Mouse (Mus musculus) CH12.LX (cell line): ENCODE results near the gene Slc7a11. TPM values are rescaled to one million over a fixed set of nuclear protein-coding genes. Genes with fewer than 3 reads are reported as not detected.

Experiments used
- DNase-seq: peaks from one replicate; pipeline ENCODE4 v3.0.0-alpha.2; 2013; ENCODE audit errors: extremely low read depth
- H3K27ac ChIP-seq: 2 replicates; pipeline ENCODE4 v1.5.1; 2012; ENCODE audit warnings: low read depth, mild to moderate bottlenecking, control low read depth, moderate library complexity; ENCODE audit not compliant: insufficient read depth
- H3K27me3 ChIP-seq: replicated peaks from 2 replicates; pipeline ENCODE3; 2012; ENCODE audit warnings: inconsistent platforms
- H3K36me3 ChIP-seq, 2 experiments: replicated peaks in 1 of 2; 2 replicates each; pipeline versions ENCODE3 to v1.6.1; 2012; ENCODE audit warnings: inconsistent platforms in 1 of 2, low read length in 1 of 2, mild to moderate bottlenecking in 1 of 2, mixed read lengths in 1 of 2, moderate library complexity in 1 of 2; ENCODE audit not compliant: control insufficient read depth in 1 of 2, insufficient read depth in 1 of 2
- H3K4me1 ChIP-seq, 2 experiments: 2 replicates each; pipeline ENCODE4 v1.6.1; 2012; ENCODE audit warnings: inconsistent platforms in 1 of 2, moderate library complexity in 1 of 2; ENCODE audit not compliant: insufficient read depth in 2 of 2, control insufficient read depth in 1 of 2
- H3K4me2 ChIP-seq: 2 replicates; pipeline ENCODE4 v1.6.1; 2012; ENCODE audit warnings: low read depth, mild to moderate bottlenecking, control low read depth; ENCODE audit not compliant: poor library complexity, insufficient read depth, severe bottlenecking
- H3K4me3 ChIP-seq, 3 experiments: fragments of 150-350 bp in 1 of 3; sonication (generic) in 1 of 3; replicated peaks in 1 of 3; 2 replicates each; pipeline versions ENCODE3 to v1.5.1; 2011 to 2012; ENCODE audit warnings: low read depth in 2 of 3, low read length in 2 of 3, mild to moderate bottlenecking in 2 of 3, moderate library complexity in 2 of 3, control low read depth in 1 of 3, improper control_type of control experiment in 1 of 3, inconsistent platforms in 1 of 3, mixed read lengths in 1 of 3; ENCODE audit not compliant: poor library complexity in 1 of 3
- H3K79me2 ChIP-seq: replicated peaks from 2 replicates; pipeline ENCODE4 v1.6.1; 2012; ENCODE audit warnings: mild to moderate bottlenecking, moderate library complexity; ENCODE audit not compliant: control insufficient read depth, poor library complexity, insufficient read depth, severe bottlenecking; ENCODE audit errors: extremely low read depth
- H3K9ac ChIP-seq: 2 replicates; pipeline ENCODE4 v1.6.1; 2012; ENCODE audit warnings: low read depth, mild to moderate bottlenecking, control low read depth, moderate library complexity; ENCODE audit not compliant: insufficient read depth
- H3K9me3 ChIP-seq: replicated peaks from 2 replicates; pipeline ENCODE3; 2012; ENCODE audit warnings: low read length, inconsistent platforms, mixed read lengths
- BHLHE40 ChIP-seq: IDR thresholded peaks from 2 replicates; pipeline ENCODE4 v1.6.1; 2011; ENCODE audit warnings: mild to moderate bottlenecking, low read depth, low read length, improper control_type of control experiment
- CHD1 ChIP-seq: IDR thresholded peaks from 2 replicates; pipeline ENCODE4 v1.6.1; 2012; ENCODE audit warnings: low read depth, low read length, improper control_type of control experiment, inconsistent platforms
- CHD2 ChIP-seq: IDR thresholded peaks from 2 replicates; pipeline ENCODE4 v1.6.1; 2011; ENCODE audit warnings: low read length, improper control_type of control experiment
- E2F4 ChIP-seq: IDR thresholded peaks from 2 replicates; pipeline ENCODE4 v1.6.1; 2011; ENCODE audit warnings: low read depth, low read length, improper control_type of control experiment; ENCODE audit not compliant: insufficient replicate concordance
- ELF1 ChIP-seq: IDR thresholded peaks from 2 replicates; pipeline ENCODE4 v1.6.1; 2014; ENCODE audit warnings: low read depth, mild to moderate bottlenecking, inconsistent platforms, low read length, improper control_type of control experiment
- ETS1 ChIP-seq: conservative IDR thresholded peaks from 2 replicates; pipeline ENCODE4 v1.6.1; 2012; ENCODE audit warnings: low read depth, mild to moderate bottlenecking, inconsistent platforms, low read length, improper control_type of control experiment, moderate library complexity
- JUN ChIP-seq: IDR thresholded peaks from 2 replicates; pipeline ENCODE4 v1.6.1; 2011; ENCODE audit warnings: low read depth, mild to moderate bottlenecking, low read length, improper control_type of control experiment, moderate library complexity; ENCODE audit not compliant: insufficient read depth
- KAT2A ChIP-seq: IDR thresholded peaks from 2 replicates; pipeline ENCODE4 v1.6.1; 2012; ENCODE audit warnings: low read length, improper control_type of control experiment, inconsistent platforms; ENCODE audit not compliant: insufficient replicate concordance
- MXI1 ChIP-seq: IDR thresholded peaks from 2 replicates; pipeline ENCODE4 v1.6.1; 2011; ENCODE audit warnings: mild to moderate bottlenecking, low read depth, low read length, improper control_type of control experiment
- MYC ChIP-seq: IDR thresholded peaks from 2 replicates; pipeline ENCODE4 v1.6.1; 2011; ENCODE audit warnings: low read depth, mild to moderate bottlenecking, improper control_type of control experiment, low read length
- POLR2A ChIP-seq: IDR thresholded peaks from 2 replicates; pipeline ENCODE4 v1.6.1; 2011; ENCODE audit warnings: low read depth, mild to moderate bottlenecking, improper control_type of control experiment, low read length
- RAD21 ChIP-seq: IDR thresholded peaks from 2 replicates; pipeline ENCODE4 v1.6.1; 2011; ENCODE audit warnings: low read depth, mild to moderate bottlenecking, low read length, improper control_type of control experiment, moderate library complexity
- RCOR1 ChIP-seq: conservative IDR thresholded peaks from 2 replicates; pipeline ENCODE4 v1.6.1; 2012; ENCODE audit warnings: low read depth, mild to moderate bottlenecking, inconsistent platforms, low read length, improper control_type of control experiment
- TCF12 ChIP-seq: IDR thresholded peaks from 2 replicates; pipeline ENCODE4 v1.6.1; 2014; ENCODE audit warnings: low read depth, mild to moderate bottlenecking, inconsistent platforms, low read length, improper control_type of control experiment
- UBTF ChIP-seq: IDR thresholded peaks from 2 replicates; pipeline ENCODE4 v1.6.1; 2012; ENCODE audit warnings: low read depth, mild to moderate bottlenecking, inconsistent platforms, low read length, improper control_type of control experiment, moderate library complexity
- ZKSCAN1 ChIP-seq: IDR thresholded peaks from 2 replicates; pipeline ENCODE4 v1.6.1; 2012; ENCODE audit warnings: low read depth, inconsistent platforms, low read length, improper control_type of control experiment, borderline replicate concordance
- ZMIZ1 ChIP-seq: IDR thresholded peaks from 2 replicates; pipeline ENCODE4 v1.6.1; 2012; ENCODE audit warnings: low read depth, mild to moderate bottlenecking, inconsistent platforms, low read length, improper control_type of control experiment
- dilution Hi-C: fragments of 300-500 bp; cut with MboI; formaldehyde crosslinking; loops from 2 replicates; pipeline ENCODE4 v1.14.3; 2020; ENCODE audit warnings: low sequenced_read_pairs; ENCODE audit not compliant: extremely low pct_unique_long_range_greater_than_20kb, extremely low pct_ligation_motif_present
- in situ Hi-C: fragments of 300-500 bp; cut with MboI; formaldehyde crosslinking; loops from 3 replicates; pipeline ENCODE4 v1.14.3; 2019; ENCODE audit warnings: low sequenced_read_pairs, low pct_ligation_motif_present, low pct_unique_long_range_greater_than_20kb, mixed read lengths
- polyA plus RNA-seq: library from polyadenylated mRNA; unstranded; fragments of >175 nt; gene quantifications from 2 replicates; pipeline ENCODE4 v1.2.1, GENCODE M21; 2012; ENCODE audit warnings: low read depth; ENCODE audit not compliant: insufficient read length
- total RNA-seq, 2 experiments: library from RNA; depleted of rRNA; stranded (reverse); fragments of 300-350 nt in 1 of 2; fragments of >200 nt in 1 of 2; gene quantifications; 2 replicates each; pipeline ENCODE4 v1.2.3; 2012 to 2014

Gene Slc7a11
- total and polyA plus RNA-seq, 3 experiments, result 0.13 to 0.37 TPM; not detected in 1

DNA sequence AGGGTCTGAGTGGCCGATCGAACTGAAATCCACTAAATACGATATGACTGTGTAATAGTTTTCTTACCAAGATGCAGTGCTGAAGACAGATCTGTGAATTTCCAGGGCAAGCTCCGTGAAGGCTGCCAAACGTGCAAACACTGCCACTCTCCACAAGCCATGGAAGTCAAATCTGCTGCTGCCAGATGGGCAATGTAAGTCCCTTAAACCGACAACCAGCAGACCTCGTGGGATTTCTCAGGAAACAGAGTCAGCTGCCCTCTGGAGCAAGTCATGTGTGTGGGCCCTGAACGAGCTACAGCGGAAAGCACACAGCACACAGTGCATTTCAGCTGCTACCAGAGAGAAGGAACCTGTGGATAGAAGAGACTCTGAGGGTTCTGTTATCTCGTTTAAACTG is 146.5 kb downstream of the Slc7a11 start:
- Histone ChIP-seq H3K27ac (no peak overlapping the region), H3K9ac (no peak overlapping the region), H3K9me3 (peaks cover 34% of the 10 kb centered on the region), H3K4me2 (no peak overlapping the region), H3K36me3 (no peaks in the 10 kb centered on the region), H3K79me2 (no peaks in the 10 kb centered on the region), H3K4me1 (no peaks in the 10 kb centered on the region), H3K4me3 (no peak overlapping the region), H3K27me3 (no peaks in the 10 kb centered on the region)
- no peak for DNase-seq
- TF ChIP-seq BHLHE40, result no peak
- TF ChIP-seq, all 38 proteins: peak for 0
- in situ Hi-C loops (no loop called here), dilution Hi-C loops (no loop called here)

DNA sequence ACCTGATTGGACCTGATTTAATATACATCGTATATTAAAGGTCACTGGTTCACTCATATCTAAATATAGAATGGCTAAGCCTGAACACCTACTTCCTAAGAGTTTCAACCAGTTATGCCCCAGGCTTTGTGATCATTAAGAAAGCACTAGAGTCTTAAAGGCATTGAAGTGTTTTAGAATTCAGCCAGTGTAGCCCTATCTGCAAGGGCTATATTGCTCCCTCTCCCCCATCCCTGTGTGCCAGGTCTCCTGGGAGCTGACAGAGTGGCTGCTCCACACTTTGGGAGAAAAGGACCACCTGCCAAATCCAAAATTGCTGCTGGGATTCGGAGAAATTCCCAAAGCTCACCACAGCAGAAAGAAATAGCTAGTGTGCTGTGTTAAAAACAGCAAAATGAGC is 168.4 kb downstream of the Slc7a11 start:
- Histone ChIP-seq H3K79me2 (no peaks in the 10 kb centered on the region), H3K4me1 (no peaks in the 10 kb centered on the region), H3K9me3 (peaks cover 56% of the 10 kb centered on the region), H3K4me3 (no peak overlapping the region), H3K27ac (no peak overlapping the region), H3K27me3 (no peaks in the 10 kb centered on the region)
- in situ Hi-C loops, result no loop called here
- dilution Hi-C loops, result no loop called here
- TF ChIP-seq UBTF (no peak), ELF1 (no peak), ZMIZ1 (no peak), MYC (no peak), CHD2 (no peak), KAT2A (no peak), RCOR1 (no peak), E2F4 (no peak), POLR2A (no peak), CHD1 (no peak), RAD21 (no peak), MXI1 (no peak), ETS1 (no peak), JUN (no peak), TCF12 (no peak)
- TF ChIP-seq, all 38 proteins: peak for 0
- DNase-seq, result no peak
- no peaks in the 10 kb centered on the region for H3K36me3 ChIP-seq
- H3K4me2 ChIP-seq, result no peak overlapping the region
- no peak overlapping the region for H3K9ac ChIP-seq

DNA sequence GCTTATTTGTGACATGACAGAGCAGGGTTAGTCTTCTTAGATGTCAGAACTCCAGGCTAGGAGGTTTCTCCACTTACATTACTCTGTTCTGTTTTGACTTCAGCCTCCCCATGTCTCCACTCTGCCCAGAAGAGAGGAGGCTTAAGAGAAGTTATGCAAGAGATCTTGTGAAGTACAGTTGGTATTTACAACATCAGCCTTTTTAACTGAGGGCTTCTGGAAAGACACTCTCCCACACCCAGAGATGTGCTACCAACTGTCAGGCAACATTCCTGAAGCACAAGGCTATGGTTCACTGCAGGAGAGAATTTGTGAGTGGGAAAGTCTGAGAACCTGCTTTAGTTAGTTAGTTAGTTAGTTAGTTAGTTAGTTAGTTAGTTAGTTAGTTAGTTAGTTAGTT is 171.2 kb downstream of the Slc7a11 start:
- H3K9me3 ChIP-seq, result peaks cover 47% of the 10 kb centered on the region
- no peaks in the 10 kb centered on the region for H3K79me2 ChIP-seq
- DNase-seq, result no peak
- no peak overlapping the region for H3K9ac ChIP-seq
- no peak overlapping the region for H3K27ac ChIP-seq
- no peaks in the 10 kb centered on the region for H3K4me1 ChIP-seq
- dilution Hi-C loops, result no loop called here
- in situ Hi-C loops, result no loop called here
- H3K4me3 ChIP-seq, result no peak overlapping the region
- TF ChIP-seq UBTF, result no peak
- no peak for TF ChIP-seq ZKSCAN1
- no peak for TF ChIP-seq ELF1
- no peak for TF ChIP-seq ETS1
- no peak for TF ChIP-seq RCOR1
- no peak overlapping the region for H3K4me2 ChIP-seq
- H3K27me3 ChIP-seq, result no peaks in the 10 kb centered on the region
- H3K36me3 ChIP-seq, result no peaks in the 10 kb centered on the region
